Mouse (Mus musculus) left cerebral cortex, postnatal 25 days (tissue): ENCODE data around the gene Fam228a. TPM values are rescaled to one million over a fixed set of nuclear protein-coding genes. Genes with fewer than 3 reads are reported as not detected.
A peak's percentile ranks its signal among the peaks of the same experiment; 100 is the strongest.

Experiments
- DNase-seq, 2 experiments: peaks; one replicate each; pipeline ENCODE4 v3.0.0; 2022; ENCODE audit warnings: low spot score in 2 of 2, mixed read lengths in 1 of 2
- intact Hi-C: fragments of 180-260 bp; cut with DNase I; formaldehyde crosslinking; loops from one replicate; pipeline ENCODE4 v1.15.1; 2025
- total RNA-seq, 2 experiments: library from RNA; stranded (reverse); gene quantifications; 2 replicates each; pipeline ENCODE4 v1.2.3; 2021

The Fam228a gene
- total RNA-seq, 2 experiments from 2014 or later, result 2.2 to 2.6 TPM

GRCm38 (mm10) chr12:4665675-4666037 is 72.6 kb downstream of the Fam228a start:
- intact Hi-C loops, result no loop called here
- no peak for DNase-seq

- peak in 1 of 2 experiments; percentile 43 for DNase-seq
- intact Hi-C loops, result no loop called here
Measured at GRCm38 (mm10) chr12:4664929-4665674, 73.1 kb downstream of the Fam228a start.

Other genes starting within 250 kb of the Fam228a start
- gene Itsn2, start 145.8 kb downstream of the Fam228a start, total RNA-seq, result 10 to 100 TPM; 65.5 to 69.6 TPM
- gene Gm3625, start 145.5 kb downstream of the Fam228a start, total RNA-seq, result not detected
- gene Pfn4, start 30.6 kb upstream of the Fam228a start, total RNA-seq, result 10 to 100 TPM in 1 of 2 experiments, 1 to 10 TPM in 1; 9.9 to 12.2 TPM
- gene Fam228b, start 30.8 kb upstream of the Fam228a start, total RNA-seq, result 10 to 100 TPM; 13.8 to 22.5 TPM
- gene Sf3b6, start 79.1 kb upstream of the Fam228a start, total RNA-seq, result 10 to 100 TPM; 80.9 to 86.2 TPM
- 10 to 100 TPM; 42.6 to 51.0 TPM for gene Fkbp1b, start 103.2 kb upstream of the Fam228a start, total RNA-seq
- 10 to 100 TPM; 11.8 to 12.1 TPM for gene Wdcp, start 104.9 kb upstream of the Fam228a start, total RNA-seq
- gene Mfsd2b, start 135.9 kb upstream of the Fam228a start, total RNA-seq, result under 1 TPM; 0.80 to 0.87 TPM
- gene Ubxn2a, start 169.3 kb upstream of the Fam228a start, total RNA-seq, result 10 to 100 TPM; 53.3 to 53.4 TPM
- 10 to 100 TPM; 25.6 to 33.2 TPM for gene Atad2b, start 178.9 kb upstream of the Fam228a start, total RNA-seq